Mouse (Mus musculus): ENCODE results near the gene Lrrc3c.
A peak's percentile ranks its signal among the peaks of the same experiment; 100 is the strongest.

Gene Lrrc3c

DNA sequence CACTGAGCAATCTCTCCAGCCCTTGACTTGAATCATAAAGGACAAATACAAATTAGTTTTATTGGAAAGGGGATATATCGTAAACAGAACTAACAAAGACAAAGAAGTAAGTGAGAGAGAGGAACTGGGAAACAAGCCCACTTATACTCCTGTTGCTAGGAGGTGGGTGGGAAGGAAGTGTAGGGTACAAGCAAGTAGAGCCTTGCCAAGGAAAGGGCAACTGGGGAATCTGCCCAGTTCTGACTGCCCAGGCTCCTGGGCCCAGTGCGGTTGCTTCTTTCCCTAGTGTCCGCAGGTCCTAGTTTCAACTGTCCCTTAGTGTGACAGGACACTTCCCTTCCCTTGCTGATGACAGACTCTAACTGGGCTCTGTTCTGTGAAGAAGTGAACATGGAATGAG, 30.6 kb downstream of the Lrrc3c start:
- DNase-seq = no peak

DNA sequence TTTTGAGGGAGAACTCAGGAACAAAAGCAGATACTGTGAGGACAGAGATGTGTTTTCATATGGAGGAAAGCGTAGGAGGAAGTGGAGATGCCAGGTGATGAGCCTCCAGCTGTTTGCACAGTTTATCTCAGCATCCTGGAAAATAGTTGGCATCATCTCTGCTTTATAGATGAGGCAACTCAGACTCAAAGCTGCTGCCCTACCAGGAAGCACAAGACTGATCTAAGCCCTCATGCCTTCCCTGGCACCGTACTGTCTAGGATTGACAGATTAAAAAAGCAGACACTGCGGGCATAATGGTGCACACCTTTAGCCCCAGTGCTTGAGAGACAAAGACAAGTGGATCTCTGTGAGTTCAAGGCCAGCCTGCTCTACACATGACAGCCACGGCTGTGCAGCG, 32.6 kb downstream of the Lrrc3c start:
- DNase-seq = no peak

DNA sequence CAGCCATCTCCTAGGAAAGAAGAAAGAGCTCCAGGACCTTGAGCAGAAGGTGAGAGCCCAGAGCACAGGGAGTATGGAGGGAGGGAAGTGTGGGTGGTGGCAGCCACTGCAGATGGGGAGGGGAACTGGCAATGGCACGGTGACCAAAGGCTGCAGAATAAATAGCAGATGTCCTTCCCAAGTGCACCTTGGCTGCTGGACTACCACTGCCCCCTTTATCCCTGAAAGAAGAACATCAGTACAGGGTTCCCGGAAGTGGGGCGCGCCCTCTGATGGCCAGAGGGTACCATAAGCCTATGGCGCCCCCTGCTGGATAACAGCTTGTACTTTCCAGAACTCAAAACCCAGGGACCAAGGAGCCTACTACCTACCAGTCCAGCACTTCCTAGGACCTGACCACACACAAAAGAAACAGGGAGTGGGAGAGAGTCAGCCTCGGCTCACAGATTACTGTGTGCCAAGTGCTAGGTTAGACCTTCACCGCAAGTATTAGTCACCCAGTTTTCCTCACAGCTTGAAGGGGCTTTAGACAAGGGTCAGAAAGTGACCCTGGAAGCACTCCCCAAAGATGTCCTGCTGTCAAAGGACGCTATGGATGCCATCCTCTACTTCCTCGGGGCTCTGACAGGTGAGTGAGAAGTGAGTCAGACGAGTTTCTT, 37.4 kb downstream of the Lrrc3c start:
- peak in 1 of 2 experiments; percentile 4 for DNase-seq

DNA sequence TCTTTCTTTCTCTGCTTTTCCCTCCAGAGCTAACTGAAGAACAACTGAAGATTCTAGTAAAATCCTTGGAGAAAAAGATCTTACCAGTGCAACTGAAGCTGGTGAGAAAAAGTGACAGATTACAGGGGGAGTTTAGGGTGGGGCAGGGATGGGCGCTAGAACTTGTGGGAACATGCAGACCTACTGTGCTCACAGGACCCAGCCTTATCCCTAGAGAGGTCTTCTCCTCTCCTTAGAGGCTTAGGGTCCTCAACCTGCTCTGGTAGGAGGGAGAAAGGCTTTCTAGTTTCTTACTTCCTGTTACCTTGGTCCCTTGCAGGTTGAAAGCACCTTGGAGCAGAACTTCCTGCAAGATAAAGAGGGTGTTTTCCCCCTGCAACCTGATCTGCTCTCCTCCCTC, 39.4 kb downstream of the Lrrc3c start:
- DNase-seq = no peak

DNA sequence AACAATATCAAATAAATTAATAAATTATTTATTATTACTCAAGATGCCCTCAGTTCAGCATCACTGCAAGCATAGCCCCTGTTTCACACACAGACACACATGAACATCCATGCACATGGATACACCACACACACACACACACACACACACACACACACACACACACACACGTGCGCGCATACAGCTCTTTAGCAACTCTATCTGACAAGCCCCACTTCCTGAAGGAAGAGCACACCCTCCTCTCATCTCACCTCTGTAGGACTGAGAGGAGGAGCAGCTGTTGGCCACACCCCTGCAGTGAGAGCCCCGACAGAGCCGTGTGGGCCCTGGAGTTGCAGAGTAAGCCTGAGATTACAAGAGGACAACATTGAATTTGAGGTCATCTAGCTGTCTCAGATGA, 42.0 kb downstream of the Lrrc3c start:
- no peak for DNase-seq

DNA sequence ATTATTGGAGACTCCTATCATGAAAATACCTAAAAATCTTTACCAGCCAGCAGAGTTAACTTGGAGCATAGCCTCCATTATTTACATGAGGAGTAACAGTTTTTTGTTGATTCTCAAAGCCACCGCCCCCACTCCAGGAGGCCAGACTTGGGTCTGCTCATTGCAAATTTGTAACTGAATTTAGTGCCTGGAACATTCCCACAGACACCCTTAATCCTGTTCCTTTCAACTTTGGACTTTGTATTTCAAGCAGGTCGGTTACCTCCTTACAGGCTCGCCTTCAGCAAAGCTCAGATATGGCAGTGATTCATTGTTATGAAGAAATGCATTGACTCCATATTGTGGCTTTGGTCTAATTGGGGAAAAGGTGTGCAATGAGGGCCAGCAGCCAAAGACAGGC, 46.7 kb downstream of the Lrrc3c start:
- no peak for DNase-seq

DNA sequence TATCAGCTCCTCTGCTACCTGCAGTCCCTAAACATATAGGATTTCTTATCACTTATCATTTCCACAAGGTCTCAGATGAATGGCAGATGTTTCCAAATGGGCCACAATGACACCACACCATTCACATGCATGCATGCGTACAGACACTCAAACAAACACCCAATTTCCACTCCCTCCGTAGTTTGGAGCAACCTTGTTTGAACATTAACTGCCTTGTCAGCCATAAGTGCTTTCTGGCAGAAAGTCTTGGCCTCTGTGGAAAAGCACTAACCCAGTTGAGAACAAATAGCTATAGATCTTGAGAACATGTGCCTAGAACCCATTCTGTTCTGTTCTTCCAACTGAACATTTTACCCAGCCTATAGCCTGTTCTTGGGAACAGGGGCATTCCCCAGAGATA, 47.9 kb downstream of the Lrrc3c start:
- no peak for DNase-seq

DNA sequence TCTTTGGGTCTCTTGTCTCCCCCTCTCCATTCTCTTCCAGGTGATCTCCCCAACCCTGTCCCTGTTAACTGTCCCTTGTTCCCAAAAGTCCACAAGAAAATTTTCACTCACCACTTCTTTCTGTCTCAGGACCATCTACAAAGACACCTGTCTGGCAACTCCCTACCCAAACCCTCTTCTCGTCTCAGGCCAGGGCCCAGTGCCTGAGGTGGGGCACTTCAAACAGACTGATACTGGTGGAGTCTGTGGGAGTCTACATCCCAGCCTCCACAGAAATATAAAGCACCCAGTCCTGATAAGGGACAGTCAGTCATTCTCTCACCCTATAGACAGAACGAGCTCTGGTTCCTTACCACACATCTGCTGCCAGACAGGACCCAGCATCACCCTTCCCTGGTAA, 48.4 kb downstream of the Lrrc3c start, which contains the start of gene Gsdma2:
Gene Gsdma2 (plus strand): TSS at position 301 of the 400 bp plus-strand sequence.
- no peak for DNase-seq
